Mouse (Mus musculus) embryonic facial prominence, embryonic 14.5 days (tissue): ENCODE measurements around the gene Gskip. TPM values are rescaled to one million over a fixed set of nuclear protein-coding genes. Genes with fewer than 3 reads are reported as not detected.

Experiments
- ATAC-seq: fragments of 200-750 bp; cut with Nextera tagmentation; 2 replicates; pipeline ENCODE4 v1.8.0; 2017; ENCODE audit warnings: low read depth, moderate number of reproducible peaks, moderate TSS enrichment
- DNase-seq: peaks from one replicate; pipeline ENCODE4 v3.0.0-alpha.2; 2015; ENCODE audit warnings: low spot score
- H3K27ac ChIP-seq: fragments of 300-500 bp; sonication (generic); replicated peaks from 2 replicates; pipeline ENCODE4 v1.5.1; 2014; ENCODE audit warnings: low read depth, mild to moderate bottlenecking, low read length, moderate library complexity
- H3K27me3 ChIP-seq: fragments of 300-500 bp; sonication (generic); replicated peaks from 2 replicates; pipeline ENCODE4 v1.6.1; 2014; ENCODE audit warnings: low read length; ENCODE audit not compliant: control insufficient read depth, insufficient read depth
- H3K36me3 ChIP-seq: fragments of 300-500 bp; sonication (generic); 2 replicates; pipeline ENCODE4 v1.6.1; 2014; ENCODE audit warnings: low read length, mixed read lengths; ENCODE audit not compliant: control insufficient read depth, insufficient read depth
- H3K4me1 ChIP-seq: fragments of 300-500 bp; sonication (generic); 2 replicates; pipeline ENCODE4 v1.6.1; 2014; ENCODE audit warnings: antibody characterized with exemption, low read length; ENCODE audit not compliant: control insufficient read depth, insufficient read depth
- H3K4me2 ChIP-seq: fragments of 300-500 bp; sonication (generic); 2 replicates; pipeline ENCODE4 v1.6.1; 2014; ENCODE audit warnings: low read depth, mild to moderate bottlenecking, low read length, moderate library complexity, mixed read lengths
- H3K4me3 ChIP-seq: fragments of 300-500 bp; sonication (generic); 2 replicates; pipeline ENCODE4 v1.5.1; 2014; ENCODE audit warnings: low read depth, mild to moderate bottlenecking, low read length
- H3K9ac ChIP-seq: fragments of 300-500 bp; sonication (generic); 2 replicates; pipeline ENCODE4 v1.6.1; 2014; ENCODE audit warnings: low read depth, mild to moderate bottlenecking, low read length, moderate library complexity, mixed read lengths
- H3K9me3 ChIP-seq: fragments of 300-500 bp; sonication (generic); 2 replicates; pipeline ENCODE4 v1.6.1; 2016; ENCODE audit warnings: low read length; ENCODE audit not compliant: control insufficient read depth
- WGBS: fragments of 180-500 bp; shearing (Covaris S2); extraction: QIAGEN DNeasy Blood & Tissue Kit; methylation state at CpG from one replicate; pipeline ENCODE4 v1.1.7; 2014; 5-methylcytosine and 5-hydroxymethylcytosine counted together
- polyA plus RNA-seq: library from polyadenylated mRNA; unstranded; fragments of >200 nt; fragmentation: Nextera tagmentation; extraction: Ambion mirVana; gene quantifications from 2 replicates; pipeline ENCODE4 v1.2.1, GENCODE M21; 2014

The Gskip gene
- polyA plus RNA-seq, 1 experiment from 2014 or later: 27.9 TPM

- under 1% methylated on average over 47 of the region's 73 CpGs for WGBS
- H3K4me2 ChIP-seq: peak within 1 kb of the TSS; percentile 89
- ATAC-seq (peak; percentile 92), DNase-seq (peak; percentile 98)
- H3K36me3 ChIP-seq: peaks cover 11% of the 10 kb centered on the region
- H3K27me3 ChIP-seq: no peaks in the 10 kb centered on the region
- H3K4me1 ChIP-seq: peaks cover 19% of the 10 kb centered on the region
- H3K27ac ChIP-seq: peak within 1 kb of the TSS; percentile 92
- peak within 1 kb of the TSS; percentile 96 for H3K4me3 ChIP-seq
- no peaks in the 10 kb centered on the region for H3K9me3 ChIP-seq
- peak within 1 kb of the TSS; percentile 91 for H3K9ac ChIP-seq
Measured at GRCm38 (mm10) chr12:105685001-105685691, 517 bp downstream of the Gskip start, which contains the start of gene Atg2b. TSS of gene Atg2b (minus strand) at chr12:105685211.

GRCm38 (mm10) chr12:105686791-105687190, 2.2 kb downstream of the Gskip start:
- H3K4me3 ChIP-seq: no peak overlapping the region
- H3K36me3 ChIP-seq: peaks cover 18% of the 10 kb centered on the region
- H3K9me3 ChIP-seq: no peaks in the 10 kb centered on the region
- DNase-seq: no peak
- peaks cover 19% of the 10 kb centered on the region for H3K4me1 ChIP-seq
- H3K27me3 ChIP-seq: no peaks in the 10 kb centered on the region
- H3K4me2 ChIP-seq: no peak overlapping the region
- 85% methylated on average over 3 of the region's 3 CpGs for WGBS
- H3K27ac ChIP-seq: no peak overlapping the region
- H3K9ac ChIP-seq: no peak overlapping the region
- no peak for ATAC-seq

- H3K4me3 ChIP-seq: no peak overlapping the region
- DNase-seq: no peak
- H3K27me3 ChIP-seq: no peaks in the 10 kb centered on the region
- no peak overlapping the region for H3K27ac ChIP-seq
- WGBS: 88% methylated on average over 4 of the region's 4 CpGs
- no peaks in the 10 kb centered on the region for H3K9me3 ChIP-seq
- ATAC-seq: no peak
- no peak overlapping the region for H3K4me2 ChIP-seq
- H3K9ac ChIP-seq: no peak overlapping the region
- H3K36me3 ChIP-seq: peaks cover 23% of the 10 kb centered on the region
- peaks cover 15% of the 10 kb centered on the region for H3K4me1 ChIP-seq
Measured at GRCm38 (mm10) chr12:105687416-105687815, 2.8 kb downstream of the Gskip start.

GRCm38 (mm10) chr12:105688546-105688945, 3.9 kb downstream of the Gskip start:
- H3K9ac ChIP-seq: no peak overlapping the region
- DNase-seq (no peak), ATAC-seq (no peak)
- 88% methylated on average over 4 of the region's 4 CpGs for WGBS
- no peaks in the 10 kb centered on the region for H3K27me3 ChIP-seq
- peaks cover 32% of the 10 kb centered on the region for H3K36me3 ChIP-seq
- H3K4me1 ChIP-seq: peaks cover 10% of the 10 kb centered on the region
- no peaks in the 10 kb centered on the region for H3K9me3 ChIP-seq
- H3K4me2 ChIP-seq: no peak overlapping the region
- H3K27ac ChIP-seq: no peak overlapping the region
- no peak overlapping the region for H3K4me3 ChIP-seq

GRCm38 (mm10) chr12:105689435-105689834, 4.8 kb downstream of the Gskip start:
- H3K4me2 ChIP-seq: no peak overlapping the region
- no peak for DNase-seq
- ATAC-seq: no peak
- H3K27me3 ChIP-seq: no peaks in the 10 kb centered on the region
- H3K4me1 ChIP-seq: peaks cover 6% of the 10 kb centered on the region
- H3K9ac ChIP-seq: no peak overlapping the region
- H3K36me3 ChIP-seq: peaks cover 34% of the 10 kb centered on the region
- H3K27ac ChIP-seq: no peak overlapping the region
- WGBS: 92% methylated on average over 13 of the region's 13 CpGs
- no peaks in the 10 kb centered on the region for H3K9me3 ChIP-seq
- H3K4me3 ChIP-seq: no peak overlapping the region

GRCm38 (mm10) chr12:105694021-105694420, 9.4 kb downstream of the Gskip start:
- DNase-seq (no peak), ATAC-seq (no peak)
- H3K4me1 ChIP-seq: no peaks in the 10 kb centered on the region
- no peak overlapping the region for H3K27ac ChIP-seq
- H3K9me3 ChIP-seq: no peaks in the 10 kb centered on the region
- no peaks in the 10 kb centered on the region for H3K27me3 ChIP-seq
- H3K9ac ChIP-seq: no peak overlapping the region
- peaks cover 37% of the 10 kb centered on the region for H3K36me3 ChIP-seq
- no peak overlapping the region for H3K4me2 ChIP-seq
- WGBS: 94% methylated on average over 2 of the region's 2 CpGs
- no peak overlapping the region for H3K4me3 ChIP-seq

DNA sequence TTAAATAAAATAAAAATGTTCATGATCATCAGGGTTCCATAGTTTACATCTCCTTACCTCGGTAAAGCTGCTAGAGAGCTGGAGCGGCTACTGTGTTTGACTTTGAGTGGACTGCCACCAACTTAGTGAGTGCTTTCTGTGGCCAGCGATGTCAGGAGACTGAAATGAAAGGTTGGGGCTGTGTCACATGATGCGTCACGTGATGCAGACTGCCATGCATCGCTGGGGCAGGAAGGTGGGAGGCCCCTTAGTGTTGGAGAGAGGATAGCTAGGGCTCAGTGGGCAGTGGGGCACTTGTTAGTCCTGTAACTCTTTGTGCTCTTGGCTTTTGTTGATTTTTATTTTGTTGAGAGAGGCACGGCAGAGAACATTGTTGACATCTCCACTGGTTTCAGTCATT, 11.2 kb downstream of the Gskip start:
- H3K4me2 ChIP-seq: no peak overlapping the region
- H3K36me3 ChIP-seq: peaks cover 39% of the 10 kb centered on the region
- 85% methylated on average over 7 of the region's 7 CpGs for WGBS
- H3K27me3 ChIP-seq: no peaks in the 10 kb centered on the region
- H3K4me3 ChIP-seq: no peak overlapping the region
- H3K4me1 ChIP-seq: no peaks in the 10 kb centered on the region
- H3K9me3 ChIP-seq: no peaks in the 10 kb centered on the region
- H3K27ac ChIP-seq: no peak overlapping the region
- no peak for DNase-seq
- no peak overlapping the region for H3K9ac ChIP-seq
- no peak for ATAC-seq

DNA sequence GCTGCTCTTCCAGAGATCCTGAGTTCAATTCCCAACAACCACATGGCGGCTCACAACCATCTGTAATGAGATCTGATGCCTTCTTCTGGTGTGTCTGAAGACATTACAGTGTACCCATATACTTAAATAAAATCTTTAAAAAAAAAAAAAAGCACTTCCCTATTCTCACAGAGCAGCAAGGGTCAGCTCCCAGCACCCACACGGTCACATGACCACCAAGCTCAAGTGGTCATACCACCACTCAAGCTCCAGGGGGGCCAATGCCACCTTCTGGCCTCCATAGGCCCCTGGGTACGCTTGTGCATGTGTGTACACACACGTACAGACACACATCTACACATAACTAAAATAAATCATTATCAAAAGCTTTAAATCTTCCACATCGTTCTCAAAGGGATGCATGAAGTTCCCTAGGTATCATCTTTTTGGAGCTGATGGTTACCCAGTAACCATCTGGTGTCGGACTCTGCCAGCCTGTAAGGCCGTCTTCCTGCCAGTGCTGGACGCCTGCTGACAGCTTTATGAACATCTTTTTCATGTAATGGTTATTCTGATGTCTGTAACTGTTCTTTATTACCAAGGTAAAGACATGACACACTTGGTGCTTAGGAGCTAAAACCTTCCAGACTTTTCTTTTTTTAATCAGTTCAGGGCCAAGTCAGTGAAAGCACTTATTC, 12.6 kb downstream of the Gskip start:
- no peak overlapping the region for H3K4me2 ChIP-seq
- ATAC-seq (no peak), DNase-seq (no peak)
- H3K4me1 ChIP-seq: no peaks in the 10 kb centered on the region
- H3K9ac ChIP-seq: no peak overlapping the region
- no peak overlapping the region for H3K27ac ChIP-seq
- 89% methylated on average over 8 of the region's 8 CpGs for WGBS
- H3K27me3 ChIP-seq: no peaks in the 10 kb centered on the region
- no peaks in the 10 kb centered on the region for H3K9me3 ChIP-seq
- H3K4me3 ChIP-seq: no peak overlapping the region
- peaks cover 37% of the 10 kb centered on the region for H3K36me3 ChIP-seq
